Mouse (Mus musculus) heart, postnatal 14 days (tissue): ENCODE data around the gene Itga7. TPM values are rescaled to one million over a fixed set of nuclear protein-coding genes. Genes with fewer than 3 reads are reported as not detected.
"Not testable (repeated sequence)": the region's sequence is repeated elsewhere in the genome, so short reads cannot be mapped to it uniquely, and the experiment has no call there.

ENCODE experiments used
- DNase-seq, 2 experiments: peaks; one replicate each; pipeline ENCODE4 v3.0.0; 2021 to 2022
- intact Hi-C: fragments of 180-260 bp; cut with DNase I; formaldehyde crosslinking; loops from one replicate; pipeline ENCODE4 v1.15.1; 2025
- total RNA-seq, 2 experiments: library from RNA; stranded (reverse); gene quantifications; 2 replicates each; pipeline ENCODE4 v1.2.3; 2021

Gene Itga7
- total RNA-seq, 2 experiments from 2014 or later: 163 to 167 TPM

- DNase-seq: no peak
- intact Hi-C loops: loop anchor here (10.0 kb wide), 1 partner anchor 236 kb away; no protein-coding TSS in a partner anchor
These were observed 37.2 kb downstream of the Itga7 start for GRCm38 (mm10) chr10:128970740-128971250.

- DNase-seq: no peak
- intact Hi-C loops: loop anchor here (10.0 kb wide), 1 partner anchor 238 kb away; no protein-coding TSS in a partner anchor
These were observed 39.2 kb downstream of the Itga7 start for GRCm38 (mm10) chr10:128972841-128973240.

GRCm38 (mm10) chr10:128976395-128976794 lies 42.8 kb downstream of the Itga7 start:
- no peak for DNase-seq
- intact Hi-C loops: loop anchor here (5.0 to 10.0 kb wide), 3 partner anchors 59 to 242 kb away; no protein-coding TSS in a partner anchor

- DNase-seq: peak; percentile 40 to 59
- intact Hi-C loops: loop anchor here (5.0 to 10.0 kb wide), 3 partner anchors 60 to 243 kb away; no protein-coding TSS in a partner anchor
These were observed 44.0 kb downstream of the Itga7 start for GRCm38 (mm10) chr10:128977522-128978114.

- intact Hi-C loops: no loop called here
- no peak for DNase-seq
These were observed 47.2 kb downstream of the Itga7 start for GRCm38 (mm10) chr10:128980644-128981365.

- DNase-seq, intact Hi-C loops: not testable (repeated sequence)
These were observed 55.5 kb downstream of the Itga7 start, which contains the start of gene Olfr9 for GRCm38 (mm10) chr10:128989131-128989530. Gene Olfr9, plus strand, starts transcription at chr10:128989431.

- intact Hi-C loops, DNase-seq: not testable (repeated sequence)
These were observed 56.7 kb downstream of the Itga7 start for GRCm38 (mm10) chr10:128990129-128990850.

- intact Hi-C loops: no loop called here
- DNase-seq: no peak
These were observed 57.4 kb downstream of the Itga7 start for GRCm38 (mm10) chr10:128990994-128991393.

GRCm38 (mm10) chr10:128995796-128996195 lies 62.2 kb downstream of the Itga7 start:
- no peak for DNase-seq
- intact Hi-C loops: no loop called here

- DNase-seq: no peak
- intact Hi-C loops: no loop called here
These were observed 63.0 kb downstream of the Itga7 start for GRCm38 (mm10) chr10:128996523-128997040.

- intact Hi-C loops: no loop called here
- no peak for DNase-seq
These were observed 70.7 kb downstream of the Itga7 start for GRCm38 (mm10) chr10:129004032-129004920.

Other genes starting within 250 kb of the Itga7 start
- gene Rab5b, start 237.6 kb upstream of the Itga7 start, total RNA-seq: 10 to 100 TPM; 66.5 to 71.8 TPM
- under 1 TPM; 0.66 to 0.93 TPM for gene Pmel, start 229.6 kb upstream of the Itga7 start, total RNA-seq
- 10 to 100 TPM; 18.9 to 19.9 TPM for gene Cdk2, start 228.8 kb upstream of the Itga7 start, total RNA-seq
- gene Dgka, start 189.0 kb upstream of the Itga7 start, total RNA-seq: 10 to 100 TPM; 12.4 to 15.7 TPM
- gene Pym1, start 185.9 kb upstream of the Itga7 start, total RNA-seq: 1 to 10 TPM; 8.5 to 9.0 TPM
- gene Mmp19, start 142.9 kb upstream of the Itga7 start, total RNA-seq: 1 to 10 TPM; 4.5 to 5.8 TPM
- 10 to 100 TPM; 37.9 to 38.7 TPM for gene Dnajc14, start 129.8 kb upstream of the Itga7 start, total RNA-seq
- 10 to 100 TPM in 1 of 2 experiments, 1 to 10 TPM in 1; 8.6 to 11.1 TPM for gene Tmem198b, start 129.4 kb upstream of the Itga7 start, total RNA-seq
- gene Sarnp, start 116.5 kb upstream of the Itga7 start, total RNA-seq: 10 to 100 TPM; 40.9 to 44.9 TPM
- gene Ormdl2, start 112.2 kb upstream of the Itga7 start, total RNA-seq: 10 to 100 TPM in 1 of 2 experiments, 1 to 10 TPM in 1; 6.5 to 10.2 TPM
- 1 to 10 TPM; 2.8 TPM for gene Gdf11, start 42.1 kb upstream of the Itga7 start, total RNA-seq
- gene Cd63, start 32.8 kb upstream of the Itga7 start, total RNA-seq: 100 to 1,000 TPM; 127 to 131 TPM
- 1 to 10 TPM; 8.6 to 9.5 TPM for gene Rdh5, start 10.9 kb upstream of the Itga7 start, total RNA-seq
- gene Bloc1s1, start 9.8 kb upstream of the Itga7 start, total RNA-seq: 100 to 1,000 TPM; 177 to 183 TPM
- gene Mettl7b, start 27.2 kb downstream of the Itga7 start, total RNA-seq: not detected
- not detected for gene Olfr9, start 55.6 kb downstream of the Itga7 start, total RNA-seq
- gene Olfr763, start 77.0 kb downstream of the Itga7 start, total RNA-seq: not detected
- gene Olfr764-ps1, start 106.1 kb downstream of the Itga7 start, total RNA-seq: not detected
- gene Olfr765, start 116.2 kb downstream of the Itga7 start, total RNA-seq: not detected
- gene Olfr766-ps1, start 135.2 kb downstream of the Itga7 start, total RNA-seq: not detected
- gene Olfr767, start 149.1 kb downstream of the Itga7 start, total RNA-seq: not detected
- not detected for gene Olfr768, start 165.6 kb downstream of the Itga7 start, total RNA-seq
- gene Olfr769, start 184.0 kb downstream of the Itga7 start, total RNA-seq: not detected
- not detected for gene Olfr770, start 205.2 kb downstream of the Itga7 start, total RNA-seq
- not detected for gene Olfr771, start 230.9 kb downstream of the Itga7 start, total RNA-seq
- gene Olfr772, start 244.1 kb downstream of the Itga7 start, total RNA-seq: not detected